Mouse (Mus musculus) olfactory bulb, adult 2 months (tissue): ENCODE measurements at regions not wholly inside any gene's neighbourhood (a gene's known extent, or its start where the extent isn't known, plus 50 kb on each side); places are given as distances from the start of the nearest gene placed in this dataset.

ENCODE experiments used
- CTCF ChIP-seq: fragments of 200-500 bp; IDR thresholded peaks from 2 replicates; pipeline ENCODE4 v1.5.1; 2012; ENCODE audit warnings: low read depth, mild to moderate bottlenecking, low read length, moderate library complexity; ENCODE audit not compliant: insufficient read depth
- POLR2A ChIP-seq: fragments of 200-500 bp; IDR thresholded peaks from 2 replicates; pipeline ENCODE4 v1.6.1; 2012; ENCODE audit warnings: mild to moderate bottlenecking, low read depth, low read length, moderate library complexity; ENCODE audit not compliant: insufficient read depth

DNA sequence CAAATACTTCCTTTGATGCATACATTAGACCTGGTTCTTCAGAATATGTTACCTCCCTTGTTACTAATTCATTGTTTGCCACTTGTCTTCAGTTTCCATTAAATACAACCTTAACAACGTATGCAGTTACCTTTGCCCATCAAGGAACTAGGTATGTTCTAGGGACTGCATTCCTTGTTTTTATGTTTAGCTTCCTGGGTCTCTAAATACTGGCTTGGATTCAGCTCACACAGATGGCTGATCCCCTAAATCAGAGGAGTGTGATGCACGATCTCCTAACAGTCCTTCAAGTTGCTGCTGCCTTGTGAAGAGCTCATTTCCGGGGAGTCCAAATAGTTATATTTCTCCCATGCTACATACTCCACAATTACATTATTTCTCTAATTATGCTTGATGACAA lies 537.5 kb downstream of the Tm4sf1 start:
- no peak for TF ChIP-seq CTCF
- TF ChIP-seq POLR2A, result no peak
